Mouse (Mus musculus) testis, postnatal 14 days (tissue): ENCODE results near the gene Sema3b.
"Not testable (repeated sequence)": the region's sequence is repeated elsewhere in the genome, so short reads cannot be mapped to it uniquely, and the experiment has no call there.

ENCODE experiments used
- DNase-seq: peaks from one replicate; pipeline ENCODE4 v3.0.0; 2021; ENCODE audit warnings: low spot score

Gene Sema3b

DNA sequence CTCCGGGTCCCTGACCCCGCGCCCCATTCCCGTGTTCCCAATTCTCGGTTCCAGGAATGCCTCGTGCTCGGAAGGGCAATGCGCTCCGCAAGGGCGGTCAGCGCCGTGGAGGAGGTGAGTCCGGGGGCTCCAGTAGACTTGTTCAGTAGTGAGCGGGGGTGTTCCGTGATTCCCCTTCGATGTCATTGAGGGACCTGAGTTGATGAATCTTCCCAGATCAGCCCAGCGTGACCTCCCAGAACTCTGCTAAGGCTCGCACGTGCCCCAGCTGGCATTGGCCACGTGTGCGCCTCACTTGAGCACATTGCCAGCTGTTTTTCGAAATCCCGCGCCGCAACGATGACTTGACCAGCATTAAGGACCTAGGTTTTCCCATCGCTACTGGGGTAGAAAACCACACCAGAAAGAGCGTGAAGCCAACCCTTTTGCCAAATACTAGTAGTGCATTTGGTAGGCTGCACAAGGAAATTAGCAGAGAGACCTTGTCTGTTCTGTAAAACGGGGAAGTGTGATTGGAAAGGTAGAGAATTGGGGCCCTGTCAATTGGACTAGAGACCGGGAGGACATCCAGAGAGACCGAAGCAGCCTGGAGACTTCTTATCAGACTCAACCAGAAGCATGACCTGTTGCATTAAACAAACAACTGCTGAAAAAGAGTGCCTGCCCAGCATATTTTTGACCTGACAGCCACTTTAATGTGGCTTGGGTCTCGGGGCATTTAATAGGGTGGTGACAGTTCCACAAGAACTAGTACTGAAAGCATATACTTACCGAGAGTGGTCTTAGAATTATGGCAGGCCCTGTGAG, 21.0 kb downstream of the Sema3b start:
- no peak for DNase-seq

GRCm38 (mm10) chr9:107586974-107587832, 21.8 kb downstream of the Sema3b start, which contains the start of gene Ifrd2:
TSS of gene Ifrd2 (plus strand) at chr9:107587642.
- DNase-seq = peak; percentile 97

GRCm38 (mm10) chr9:107586504-107586903, 22.5 kb downstream of the Sema3b start:
- DNase-seq = no peak

DNA sequence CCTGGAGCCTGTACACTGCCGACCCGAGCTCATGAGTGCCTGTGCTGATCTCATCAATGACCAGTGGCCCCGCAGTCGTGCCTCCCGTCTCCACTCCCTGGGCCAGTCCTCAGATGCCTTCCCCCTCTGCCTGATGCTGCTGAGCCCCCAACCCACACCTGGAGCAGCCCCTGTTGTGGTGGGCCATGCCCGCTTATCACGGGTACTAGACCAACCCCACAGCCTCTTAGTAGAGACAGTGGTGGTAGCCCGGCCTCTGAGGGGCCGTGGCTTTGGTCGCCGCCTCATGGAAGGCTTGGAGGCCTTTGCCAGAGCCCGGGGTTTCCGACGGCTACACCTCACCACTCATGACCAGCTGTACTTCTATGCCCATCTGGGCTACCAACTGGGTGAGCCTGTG, 25.9 kb downstream of the Sema3b start:
- no peak for DNase-seq

DNA sequence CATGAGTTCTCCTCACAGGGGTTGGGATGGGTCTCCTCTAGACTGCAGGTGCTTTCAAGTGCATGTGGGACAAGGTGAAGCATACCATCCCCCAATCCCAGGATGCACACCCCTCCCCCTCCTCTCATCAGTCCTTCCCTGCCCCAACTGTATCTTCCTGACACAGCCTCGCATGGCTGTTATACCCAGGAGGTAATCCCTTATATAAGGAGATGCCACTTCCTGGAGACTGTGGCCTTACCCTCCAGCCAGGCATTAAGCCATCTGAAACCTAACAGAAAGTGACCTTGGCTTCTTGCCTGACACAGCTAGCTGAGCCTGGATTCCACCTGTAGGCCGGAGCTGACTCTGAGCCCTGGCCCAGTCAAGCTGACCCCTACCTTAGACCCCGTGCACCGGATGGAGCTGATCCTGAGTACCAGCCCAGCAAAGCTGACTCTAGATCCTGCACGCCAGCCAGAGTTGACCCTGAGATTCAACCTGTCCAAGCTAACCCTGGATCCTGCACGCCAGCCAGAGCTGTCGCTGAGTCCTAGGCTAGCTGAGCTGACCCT, 26.4 kb downstream of the Sema3b start:
- DNase-seq = no peak

DNA sequence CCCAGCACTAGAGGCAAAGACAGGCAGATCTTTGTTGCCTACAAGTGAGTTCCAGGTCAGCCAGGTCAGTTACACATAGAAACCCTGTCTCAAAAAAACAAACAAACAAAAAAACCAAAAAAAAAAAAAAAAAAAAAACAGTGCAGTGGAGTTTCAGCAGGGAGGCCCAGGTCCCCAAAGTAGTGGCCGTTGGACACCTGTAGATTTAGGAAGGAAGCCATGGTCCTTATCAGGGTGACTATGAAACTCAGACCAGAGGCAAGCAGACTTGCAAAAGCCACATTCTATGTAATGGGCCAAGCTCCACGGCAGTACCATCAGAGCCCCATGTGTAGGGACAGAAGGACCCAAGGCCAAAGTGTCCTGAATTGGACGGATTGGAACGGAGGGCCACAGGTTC, 27.4 kb downstream of the Sema3b start:
- no peak for DNase-seq

DNA sequence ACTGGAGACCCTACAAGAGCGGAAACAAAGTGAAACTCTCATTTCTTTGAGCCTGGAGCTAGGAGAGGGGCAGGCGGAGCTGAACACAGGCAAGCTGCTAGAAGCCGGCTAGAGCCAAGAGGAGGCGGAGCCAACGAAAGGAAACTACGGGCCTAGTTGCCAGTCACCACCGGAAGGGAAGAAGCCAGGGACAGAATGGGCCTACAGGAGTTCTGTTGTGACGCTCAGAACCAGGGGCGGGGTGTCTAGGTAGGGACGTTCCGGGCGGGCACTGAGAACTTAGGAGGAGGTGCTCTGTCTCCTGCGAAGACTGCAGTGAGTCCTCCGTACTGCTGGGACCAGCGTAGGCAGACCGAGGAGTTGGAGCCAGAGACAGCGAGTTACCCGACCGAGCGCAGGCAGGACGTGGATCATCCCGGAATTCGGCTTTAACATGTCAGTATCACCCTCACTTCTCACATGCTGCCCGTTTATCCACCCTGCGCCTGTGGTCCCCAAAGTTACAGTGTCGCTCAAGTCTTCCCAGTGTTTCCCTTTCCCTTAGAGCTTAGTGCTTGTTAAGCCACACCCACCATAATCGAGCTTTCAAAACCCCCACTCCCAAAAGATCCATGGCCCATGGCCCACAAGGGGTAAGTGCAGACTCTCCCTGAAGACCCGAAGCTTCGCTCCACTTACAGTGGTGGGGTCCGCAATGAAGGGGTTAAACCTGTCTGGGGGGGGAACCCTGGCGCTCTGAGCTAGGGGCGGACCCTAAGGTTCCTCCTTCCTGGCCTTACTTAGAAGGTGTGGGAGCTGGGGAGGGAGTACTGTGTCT, 28.3 kb downstream of the Sema3b start, which contains the start of gene Hyal3:
Gene Hyal3, plus strand, starts transcription at position 318 of the 817 bp plus-strand sequence.
- DNase-seq = peak; percentile 87

DNA sequence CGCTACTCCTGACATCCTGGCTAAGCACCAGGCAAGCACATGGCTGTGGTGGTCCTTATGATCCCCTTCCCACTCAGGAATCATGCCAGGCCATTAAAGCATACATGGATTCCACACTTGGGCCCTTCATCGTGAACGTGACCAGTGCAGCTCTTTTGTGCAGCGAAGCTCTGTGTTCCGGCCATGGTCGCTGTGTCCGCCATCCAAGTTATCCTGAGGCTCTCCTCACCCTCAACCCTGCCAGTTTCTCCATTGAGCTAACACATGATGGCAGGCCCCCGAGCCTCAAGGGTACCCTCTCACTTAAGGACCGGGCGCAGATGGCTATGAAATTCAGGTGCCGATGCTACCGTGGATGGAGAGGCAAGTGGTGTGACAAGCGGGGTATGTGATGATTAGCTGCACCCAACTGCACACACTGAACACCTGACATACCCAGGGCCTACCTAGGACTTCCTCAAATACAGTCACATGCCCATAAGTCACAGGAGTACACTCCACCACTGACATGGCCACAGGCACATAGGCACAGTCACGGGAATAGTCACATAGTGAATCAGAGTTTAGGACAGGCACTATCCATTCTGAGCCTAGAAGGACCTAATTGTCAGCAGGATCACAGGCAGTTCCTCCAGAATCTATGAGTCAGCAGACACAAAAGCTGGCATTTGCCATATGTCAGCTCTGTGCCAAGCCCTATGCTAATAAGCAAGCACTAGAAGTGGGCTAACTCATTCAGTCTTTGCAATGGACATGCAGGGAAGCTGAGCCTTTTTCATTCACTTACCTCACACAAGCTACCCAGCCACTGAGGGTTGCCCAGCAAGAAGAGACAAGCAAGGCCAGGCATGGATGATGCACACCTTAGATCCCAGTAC, 29.8 kb downstream of the Sema3b start:
- no peak for DNase-seq

- DNase-seq = no peak
Observed at GRCm38 (mm10) chr9:107578587-107578986, 30.4 kb downstream of the Sema3b start, which contains the start of gene Naa80. TSS of gene Naa80 (plus strand) at chr9:107578887.

GRCm38 (mm10) chr9:107577871-107578270, 31.2 kb downstream of the Sema3b start:
- no peak for DNase-seq

- peak; percentile 73 for DNase-seq
Observed at GRCm38 (mm10) chr9:107576357-107577107, 32.5 kb downstream of the Sema3b start, which contains the start of gene Hyal1. TSS of gene Hyal1 (plus strand) at chr9:107576927.

DNA sequence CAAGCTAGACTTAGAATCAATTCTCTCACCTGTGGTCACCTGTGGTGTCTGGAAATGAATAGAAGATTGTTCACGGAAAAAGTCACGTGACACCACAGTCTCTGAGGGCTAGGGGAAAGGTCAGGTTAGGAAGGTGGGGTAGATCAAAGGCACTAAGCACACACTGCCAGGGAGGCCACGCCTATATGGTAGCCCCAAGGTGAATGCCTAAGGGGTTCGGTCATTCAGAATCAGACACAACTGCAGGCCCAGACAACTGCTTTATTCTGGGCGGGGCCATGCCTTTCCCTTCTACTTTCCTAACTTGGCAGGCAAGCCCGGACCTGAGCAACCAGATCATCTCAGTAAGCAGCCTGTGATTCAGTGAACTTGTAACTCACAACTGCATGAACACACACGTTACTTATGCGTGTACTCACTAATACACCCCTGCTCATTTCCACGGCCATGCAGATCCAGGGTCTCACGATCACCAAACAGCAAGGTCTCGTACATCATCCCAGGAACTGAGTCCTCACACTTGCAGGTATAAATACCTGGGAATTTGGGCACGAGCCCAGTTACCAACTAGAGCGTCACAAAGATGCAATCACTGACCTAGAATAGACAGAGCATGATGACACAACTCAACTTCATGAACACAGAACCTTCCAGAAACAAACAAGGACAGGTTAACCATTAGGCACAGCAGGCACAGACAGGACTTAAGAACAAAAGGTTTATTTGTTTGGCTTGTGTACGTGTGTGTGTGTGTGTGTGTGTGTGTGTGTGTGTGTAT, 33.3 kb downstream of the Sema3b start:
- no peak for DNase-seq

GRCm38 (mm10) chr9:107573774-107574173, 35.3 kb downstream of the Sema3b start:
- not testable (repeated sequence) for DNase-seq

DNA sequence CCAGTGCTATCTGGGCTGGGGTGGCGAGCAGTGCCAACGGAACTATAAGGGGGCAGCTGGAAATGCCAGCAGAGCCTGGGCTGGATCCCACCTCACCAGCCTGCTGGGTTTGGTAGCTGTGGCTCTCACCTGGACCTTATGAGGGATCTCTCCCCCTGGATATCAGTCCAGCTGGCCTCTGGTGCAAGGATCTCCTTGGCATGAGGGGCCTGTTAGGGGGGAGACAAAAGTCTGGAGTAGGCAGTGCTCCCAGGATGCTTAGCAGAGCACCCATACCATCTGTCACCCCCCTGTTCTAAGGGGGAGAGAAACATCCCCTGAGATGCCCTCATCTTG, 36.7 kb downstream of the Sema3b start:
- DNase-seq = no peak

DNA sequence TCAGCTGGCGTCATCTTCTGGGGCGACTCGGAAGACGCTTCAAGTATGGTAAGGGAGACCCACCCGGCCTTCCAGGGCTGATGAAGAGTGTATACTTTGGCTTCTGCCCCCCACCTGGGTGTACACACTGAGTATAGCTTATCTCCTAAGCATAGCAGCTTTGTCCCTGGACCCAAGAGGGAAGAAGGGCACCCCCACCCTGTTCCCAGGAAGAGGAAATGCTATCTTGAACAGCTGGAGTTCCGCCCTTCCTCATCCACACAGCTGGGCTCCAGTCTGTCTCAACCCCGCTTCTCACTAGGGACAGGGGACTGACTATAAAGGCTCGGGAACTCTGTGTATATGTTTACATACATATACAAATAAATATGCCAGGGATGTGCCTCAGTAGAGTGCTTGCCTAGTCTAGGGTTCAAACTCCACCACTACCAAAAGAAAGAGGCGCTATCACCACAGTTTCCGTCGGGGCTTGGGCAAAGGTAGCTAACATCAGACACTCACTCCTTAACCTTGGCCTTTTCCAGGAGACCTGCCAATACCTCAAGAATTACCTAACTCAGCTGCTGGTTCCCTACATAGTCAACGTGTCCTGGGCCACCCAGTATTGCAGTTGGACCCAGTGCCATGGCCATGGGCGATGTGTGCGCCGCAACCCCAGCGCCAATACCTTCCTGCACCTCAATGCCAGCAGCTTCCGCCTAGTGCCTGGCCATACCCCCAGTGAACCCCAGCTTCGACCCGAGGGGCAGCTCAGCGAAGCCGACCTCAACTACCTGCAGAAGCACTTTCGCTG, 37.3 kb downstream of the Sema3b start:
- no peak for DNase-seq

GRCm38 (mm10) chr9:107570845-107571244, 38.2 kb downstream of the Sema3b start:
- DNase-seq = no peak

- DNase-seq = no peak
Observed at GRCm38 (mm10) chr9:107570016-107570415, 39.0 kb downstream of the Sema3b start.

DNA sequence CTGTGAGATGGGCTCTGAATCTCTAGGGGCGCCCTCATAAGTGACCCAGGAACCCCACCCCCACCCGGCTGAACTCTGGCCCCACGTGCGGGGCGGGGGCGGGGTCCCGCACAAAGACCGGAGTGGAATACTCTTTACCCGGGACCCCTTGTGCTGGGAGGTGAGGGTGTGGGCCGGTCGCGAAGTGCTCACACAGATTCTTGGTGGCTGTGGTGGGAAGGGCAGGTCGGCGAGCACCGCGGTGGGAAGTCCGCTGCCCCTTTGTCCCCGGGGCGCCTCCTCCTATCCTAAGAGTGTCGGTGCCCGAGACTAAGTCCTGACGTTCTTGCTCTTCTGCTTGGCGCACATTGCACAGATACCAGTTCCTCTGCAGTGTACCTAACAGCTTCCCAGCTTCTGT, 39.8 kb downstream of the Sema3b start:
- DNase-seq = peak; percentile 61
